Mouse (Mus musculus): Measurements from ENCODE around the gene Nhlrc3. TPM values are rescaled to one million over a fixed set of nuclear protein-coding genes. Genes with fewer than 3 reads are reported as not detected.
A peak's percentile ranks its signal among the peaks of the same experiment; 100 is the strongest.

Gene Nhlrc3
- 8.4 and 9.4 TPM in 2 replicates for polyA plus RNA-seq (2016; fragmentation: Nextera tagmentation; extraction: Ambion mirVana)

GRCm38 (mm10) chr3:53463046-53463764 lies at the start of gene Nhlrc3, which contains the start of gene Proser1:
TSS of gene Nhlrc3 (minus strand) at chr3:53463332.
TSS of gene Proser1 (plus strand) at chr3:53463666.
- Histone ChIP-seq H3K4me1 (peaks cover 19% of the 10 kb centered on the region), H3K27me3 (ENCODE audit: insufficient read depth, poor library complexity, severe bottlenecking) (no peaks in the 10 kb centered on the region), H3K36me3 (peaks cover 31% of the 10 kb centered on the region), H3K27ac (peak within 1 kb of the TSS; percentile 96), H3K9me3 (no peaks in the 10 kb centered on the region), H3K4me3 (peak within 1 kb of the TSS; percentile 97)
- peak; percentile 97 for DNase-seq (ENCODE audit: low spot score)
- WGBS = under 1% methylated on average over 51 of the region's 52 CpGs

- no peak overlapping the region for H3K4me3 ChIP-seq
- no peaks in the 10 kb centered on the region for H3K36me3 ChIP-seq
- no peak overlapping the region for H3K27ac ChIP-seq
- no peak for DNase-seq (ENCODE audit: low spot score)
- WGBS = 69% methylated on average over 6 of the region's 6 CpGs
- no peaks in the 10 kb centered on the region for H3K4me1 ChIP-seq
- H3K27me3 ChIP-seq (ENCODE audit: insufficient read depth, poor library complexity, severe bottlenecking) = no peaks in the 10 kb centered on the region
- no peaks in the 10 kb centered on the region for H3K9me3 ChIP-seq
Observed at GRCm38 (mm10) chr3:53502428-53502827, 39.3 kb upstream of the Nhlrc3 start.

- H3K4me3 ChIP-seq = no peak overlapping the region
- no peak for DNase-seq (ENCODE audit: low spot score)
- H3K4me1 ChIP-seq = no peaks in the 10 kb centered on the region
- 74% methylated on average over 6 of the region's 6 CpGs for WGBS
- H3K36me3 ChIP-seq = no peaks in the 10 kb centered on the region
- H3K27ac ChIP-seq = no peak overlapping the region
- no peaks in the 10 kb centered on the region for H3K9me3 ChIP-seq
- no peaks in the 10 kb centered on the region for H3K27me3 ChIP-seq (ENCODE audit: insufficient read depth, poor library complexity, severe bottlenecking)
Observed at GRCm38 (mm10) chr3:53498351-53498905, 35.3 kb upstream of the Nhlrc3 start.

GRCm38 (mm10) chr3:53488353-53488752 lies 25.2 kb upstream of the Nhlrc3 start, which contains the start of gene Stoml3:
TSS of gene Stoml3 (plus strand) at chr3:53488653.
- peak within 1 kb of the TSS; percentile 71 for H3K27ac ChIP-seq

GRCm38 (mm10) chr3:53486996-53487576 lies 24.0 kb upstream of the Nhlrc3 start:
- Histone ChIP-seq H3K27me3 (ENCODE audit: insufficient read depth, poor library complexity, severe bottlenecking) (no peaks in the 10 kb centered on the region), H3K4me3 (no peak overlapping the region), H3K27ac (peak overlapping the region; percentile 71), H3K36me3 (peaks cover 5% of the 10 kb centered on the region), H3K4me1 (peaks cover 17% of the 10 kb centered on the region), H3K9me3 (no peaks in the 10 kb centered on the region)
- WGBS = 42% methylated on average over 9 of the region's 9 CpGs
- DNase-seq (ENCODE audit: low spot score) = no peak

More at GRCm38 (mm10) chr3:53488353-53488752, 25.2 kb upstream of the Nhlrc3 start, which contains the start of gene Stoml3:
- Histone ChIP-seq H3K9me3 (no peaks in the 10 kb centered on the region), H3K36me3 (no peaks in the 10 kb centered on the region), H3K4me3 (no peak within 1 kb of the TSS), H3K27me3 (ENCODE audit: insufficient read depth, poor library complexity, severe bottlenecking) (no peaks in the 10 kb centered on the region), H3K4me1 (peaks cover 17% of the 10 kb centered on the region)
- WGBS = 74% methylated on average over 6 of the region's 6 CpGs
- no peak for DNase-seq (ENCODE audit: low spot score)

GRCm38 (mm10) chr3:53486561-53486960 lies 23.4 kb upstream of the Nhlrc3 start:
- DNase-seq (ENCODE audit: low spot score) = no peak
- 66% methylated on average over 10 of the region's 10 CpGs for WGBS
- H3K27me3 ChIP-seq (ENCODE audit: insufficient read depth, poor library complexity, severe bottlenecking) = no peaks in the 10 kb centered on the region
- H3K4me3 ChIP-seq = no peak overlapping the region
- no peaks in the 10 kb centered on the region for H3K9me3 ChIP-seq
- peak overlapping the region; percentile 71 for H3K27ac ChIP-seq
- peaks cover 10% of the 10 kb centered on the region for H3K36me3 ChIP-seq
- H3K4me1 ChIP-seq = peaks cover 17% of the 10 kb centered on the region

GRCm38 (mm10) chr3:53483414-53484059 lies 20.4 kb upstream of the Nhlrc3 start:
- no peak for DNase-seq (ENCODE audit: low spot score)
- no peaks in the 10 kb centered on the region for H3K9me3 ChIP-seq
- H3K36me3 ChIP-seq = peaks cover 38% of the 10 kb centered on the region
- no peaks in the 10 kb centered on the region for H3K27me3 ChIP-seq (ENCODE audit: insufficient read depth, poor library complexity, severe bottlenecking)
- WGBS = 84% methylated on average over 8 of the region's 8 CpGs
- H3K4me1 ChIP-seq = peaks cover 17% of the 10 kb centered on the region
- H3K27ac ChIP-seq = no peak overlapping the region
- H3K4me3 ChIP-seq = no peak overlapping the region

GRCm38 (mm10) chr3:53478419-53479046 lies 15.4 kb upstream of the Nhlrc3 start:
- Histone ChIP-seq H3K27me3 (ENCODE audit: insufficient read depth, poor library complexity, severe bottlenecking) (no peaks in the 10 kb centered on the region), H3K27ac (no peak overlapping the region), H3K36me3 (peaks cover 85% of the 10 kb centered on the region), H3K4me3 (no peak overlapping the region), H3K9me3 (no peaks in the 10 kb centered on the region), H3K4me1 (no peaks in the 10 kb centered on the region)
- 94% methylated on average over 30 of the region's 30 CpGs for WGBS
- no peak for DNase-seq (ENCODE audit: low spot score)

- Histone ChIP-seq H3K27me3 (ENCODE audit: insufficient read depth, poor library complexity, severe bottlenecking) (no peaks in the 10 kb centered on the region), H3K36me3 (peaks cover 95% of the 10 kb centered on the region), H3K4me1 (no peaks in the 10 kb centered on the region), H3K9me3 (no peaks in the 10 kb centered on the region), H3K27ac (no peak overlapping the region), H3K4me3 (no peak overlapping the region)
- DNase-seq (ENCODE audit: low spot score) = no peak
- WGBS = 89% methylated on average over 17 of the region's 17 CpGs
Observed at GRCm38 (mm10) chr3:53477468-53477867, 14.3 kb upstream of the Nhlrc3 start.

- Histone ChIP-seq H3K4me1 (no peaks in the 10 kb centered on the region), H3K36me3 (peaks cover 93% of the 10 kb centered on the region), H3K4me3 (no peak overlapping the region), H3K27me3 (ENCODE audit: insufficient read depth, poor library complexity, severe bottlenecking) (no peaks in the 10 kb centered on the region), H3K9me3 (no peaks in the 10 kb centered on the region), H3K27ac (no peak overlapping the region)
- WGBS = 68% methylated on average over 6 of the region's 6 CpGs
- no peak for DNase-seq (ENCODE audit: low spot score)
Observed at GRCm38 (mm10) chr3:53475889-53476288, 12.8 kb upstream of the Nhlrc3 start.

- H3K4me1 ChIP-seq = 0 out of 2 replicates have a peak, but pooled peaks cover under 1% of the 10 kb centered on the region
- H3K9me3 ChIP-seq = no peaks in the 10 kb centered on the region
- H3K36me3 ChIP-seq = peaks cover 93% of the 10 kb centered on the region
- no peaks in the 10 kb centered on the region for H3K27me3 ChIP-seq (ENCODE audit: insufficient read depth, poor library complexity, severe bottlenecking)
- WGBS = 76% methylated on average over 4 of the region's 4 CpGs
- DNase-seq (ENCODE audit: low spot score) = no peak
- no peak overlapping the region for H3K4me3 ChIP-seq
- H3K27ac ChIP-seq = no peak overlapping the region
Observed at GRCm38 (mm10) chr3:53474179-53474578, 11.0 kb upstream of the Nhlrc3 start.

GRCm38 (mm10) chr3:53472061-53472460 lies 8.9 kb upstream of the Nhlrc3 start:
- Histone ChIP-seq H3K9me3 (no peaks in the 10 kb centered on the region), H3K36me3 (peaks cover 76% of the 10 kb centered on the region)
- 95% methylated on average over 5 of the region's 5 CpGs for WGBS

More at GRCm38 (mm10) chr3:53472061-53472460, 8.9 kb upstream of the Nhlrc3 start:
- Histone ChIP-seq H3K27ac (no peak overlapping the region), H3K4me3 (no peak overlapping the region), H3K4me1 (peaks cover 4% of the 10 kb centered on the region; the same call in 1 of the 2 replicates), H3K27me3 (ENCODE audit: insufficient read depth, poor library complexity, severe bottlenecking) (no peaks in the 10 kb centered on the region)
- no peak for DNase-seq (ENCODE audit: low spot score)

Measured in heart, embryonic 10.5 days (tissue).